Mouse (Mus musculus) thymus, postnatal 36 days (tissue): Measurements from ENCODE around the gene Olfr776.
"Not testable (repeated sequence)": the region's sequence is repeated elsewhere in the genome, so short reads cannot be mapped to it uniquely, and the experiment has no call there.

ENCODE experiments used
- DNase-seq, 2 experiments: peaks; one replicate each; pipeline ENCODE4 v3.0.0; 2022; ENCODE audit warnings: mixed read lengths in 2 of 2

The Olfr776 gene

DNA sequence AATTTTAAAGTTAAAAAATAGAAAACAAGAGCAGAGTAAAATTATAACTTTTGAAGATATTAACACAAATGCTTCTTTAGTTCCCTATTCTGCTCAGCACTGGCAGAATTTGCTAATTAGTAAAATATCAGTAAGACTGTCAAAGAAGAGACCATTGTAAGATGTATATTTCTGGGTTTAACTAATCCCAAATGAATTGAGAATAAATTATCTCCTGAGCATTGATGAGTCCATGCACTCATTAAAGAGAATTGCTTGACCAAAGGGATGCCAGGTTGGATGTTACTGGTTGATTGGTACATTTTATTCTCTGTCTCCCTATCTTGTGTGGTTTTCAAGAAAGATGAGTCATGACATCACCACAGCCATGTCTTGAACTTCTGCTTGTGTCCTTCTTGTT is at the start of gene Olfr776:
TSS of gene Olfr776 (plus strand) at position 301 of the 400 bp plus-strand sequence.
- DNase-seq, result no peak

GRCm38 (mm10) chr10:129230737-129231136 is 28.2 kb upstream of the Olfr776 start:
- no peak for DNase-seq

GRCm38 (mm10) chr10:129235904-129236303 is 23.0 kb upstream of the Olfr776 start, which contains the start of gene Olfr774:
Gene Olfr774, plus strand, starts transcription at chr10:129236204.
- no peak for DNase-seq

DNA sequence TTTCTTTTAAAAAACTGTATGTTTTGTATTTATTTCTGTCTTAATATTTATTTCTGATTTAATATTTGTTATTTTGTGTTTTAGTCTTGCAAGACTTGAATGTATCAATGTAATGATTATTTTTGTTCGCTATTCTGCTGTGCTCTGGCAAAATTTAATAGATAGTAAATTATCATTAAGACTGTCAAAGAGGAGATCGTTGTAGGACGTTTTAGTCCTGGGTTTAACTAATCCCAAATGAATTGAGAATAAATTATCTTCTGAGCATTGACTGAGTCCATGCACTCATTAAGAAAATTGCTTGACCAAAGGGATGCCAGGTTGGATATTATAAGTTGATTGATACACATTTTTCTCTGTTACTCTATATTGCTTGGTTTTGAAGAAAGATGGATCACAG is 10.8 kb upstream of the Olfr776 start, which contains the start of gene Olfr775:
TSS of gene Olfr775 (plus strand) at position 301 of the 400 bp plus-strand sequence.
- no peak for DNase-seq

GRCm38 (mm10) chr10:129271081-129271535 is 12.2 kb downstream of the Olfr776 start, which contains the start of gene Olfr777:
Gene Olfr777, minus strand, starts transcription at chr10:129271485.
- no peak for DNase-seq

DNA sequence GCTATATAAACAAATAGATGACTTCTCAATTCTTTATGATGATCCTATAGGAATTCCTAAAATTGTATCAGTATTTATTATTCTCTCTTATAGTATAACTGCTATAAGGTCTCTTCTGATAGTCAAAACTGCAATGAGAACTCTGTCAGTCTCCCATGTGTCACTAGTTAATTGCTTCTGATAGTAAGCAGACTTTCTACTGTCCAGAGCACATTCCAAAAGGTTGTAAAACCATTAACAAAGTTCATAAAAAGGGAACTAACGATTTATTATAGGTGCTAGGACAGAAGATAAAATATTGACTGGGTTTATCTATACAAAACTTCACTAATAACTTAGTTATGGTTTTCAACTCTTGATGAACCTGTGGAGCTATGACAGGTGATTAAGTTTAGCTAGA is 54.0 kb downstream of the Olfr776 start:
- not testable (repeated sequence) for DNase-seq

DNA sequence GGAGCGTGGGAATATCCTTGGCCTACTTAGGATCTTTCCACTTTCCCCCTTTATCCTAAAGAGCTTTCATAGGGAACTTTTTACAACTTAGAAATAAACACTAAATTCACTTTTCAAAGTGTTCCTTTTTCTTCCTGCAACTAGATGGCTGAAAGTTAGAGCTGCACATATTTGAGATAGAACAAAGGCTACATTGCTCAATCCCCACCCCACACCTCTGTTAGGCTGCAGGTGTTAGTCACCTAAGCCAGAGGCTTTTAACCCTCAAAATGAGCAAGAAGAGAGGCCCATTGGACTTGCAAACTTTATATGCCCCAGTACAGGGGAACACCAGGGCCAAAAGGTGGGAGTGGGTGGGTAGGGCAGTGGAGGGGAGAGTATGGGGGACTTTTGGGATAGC is 54.6 kb downstream of the Olfr776 start:
- not testable (repeated sequence) for DNase-seq
